Mouse (Mus musculus) monocyte, adult 59 days (primary cell): ENCODE measurements around the gene Glul. TPM values are rescaled to one million over a fixed set of nuclear protein-coding genes. Genes with fewer than 3 reads are reported as not detected.

Source experiments
- total RNA-seq, 2 experiments: library from RNA; stranded (reverse); gene quantifications; one replicate each; pipeline ENCODE4 v1.2.4; 2023

Glul gene
- total RNA-seq = 100 to 1,000 TPM; 411 to 441 TPM

GRCm38 (mm10) chr1:153899731-153900380 is at the start of gene Glul, which contains the start of gene Teddm2:
Glul (plus strand) TSS chr1:153899944.
Teddm2 (minus strand) TSS chr1:153900228.

GRCm38 (mm10) chr1:153874045-153874444 is 25.7 kb upstream of the Glul start, which contains the start of gene Teddm1b:
Teddm1b (plus strand) TSS chr1:153874345.

GRCm38 (mm10) chr1:153891442-153891841 is 8.3 kb upstream of the Glul start, which contains the start of gene Teddm1a:
Teddm1a (plus strand) TSS chr1:153891742.

Other genes starting within 250 kb of the Glul start
- gene Rgs8, start 246.9 kb upstream of the Glul start, total RNA-seq = not detected
- gene Rgs16, start 159.6 kb upstream of the Glul start, total RNA-seq = not detected
- 10 to 100 TPM; 40.0 to 45.5 TPM for gene Rnasel, start 150.5 kb upstream of the Glul start, total RNA-seq
- gene Rgsl1, start 55.8 kb upstream of the Glul start, total RNA-seq = not detected
- gene Teddm1b, start 25.6 kb upstream of the Glul start, total RNA-seq = under 1 TPM in 1 of 2 experiments, not detected in 1; 0.18 TPM
- gene Teddm1a, start 8.2 kb upstream of the Glul start, total RNA-seq = not detected
- under 1 TPM; 0.33 to 0.55 TPM for gene Teddm2, start 284 bp downstream of the Glul start, total RNA-seq